ENCODE assay signal across 9 mouse cellular contexts in the genomic region with DNA sequence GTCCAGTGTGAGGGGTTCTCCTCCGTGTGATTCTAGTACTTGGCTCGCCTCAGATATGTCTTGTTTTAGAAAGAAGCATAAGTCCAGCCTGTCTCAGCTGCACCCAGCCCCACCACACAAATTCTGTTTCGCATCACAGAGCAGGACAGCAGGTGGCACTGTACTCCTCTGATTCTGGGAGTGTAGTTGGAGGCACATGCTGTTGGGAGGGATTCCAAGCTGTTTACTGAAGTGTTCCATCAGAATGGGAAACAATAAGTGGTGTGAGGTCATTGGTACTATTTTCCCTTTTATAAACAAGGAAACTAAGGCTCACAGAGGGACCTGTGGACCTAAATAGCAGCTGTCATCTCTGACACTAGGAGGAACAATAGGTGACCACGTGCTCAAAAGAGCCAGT. TPM values are rescaled to one million over a fixed set of nuclear protein-coding genes. Genes with fewer than 3 reads are reported as not detected.
DNase-seq lines count a peak whose midpoint lies in the region; ATAC-seq lines count a peak whose summit lies in the region.
"Had no signal": no experiment of that assay in that cellular context is flagged by ENCODE, and none has a peak within 500 bp of the region (broad histone marks: within the 10 kb centered on the region; RNA-seq: fewer than 3 reads in every experiment).

No protein-coding gene starts in this region.

- H3K36me3 ChIP-seq in neural tube, embryonic 12.5 days, result peaks cover 59% of the 10 kb centered on the region
- H3K36me3 ChIP-seq in neural tube, embryonic 15.5 days, result peaks cover 63% of the 10 kb centered on the region

- H3K27ac ChIP-seq in neural tube, embryonic 12.5 days, result no peak overlapping the region
- no peak overlapping the region for H3K27ac ChIP-seq in neural tube, embryonic 15.5 days (replicated peaks)

- WGBS in neural tube, embryonic 12.5 days, result 79% methylated on average over 4 of the region's 4 CpGs
- WGBS in neural tube, embryonic 15.5 days, result 77% methylated on average over 4 of the region's 4 CpGs

- no peak overlapping the region for H3K4me3 ChIP-seq in neural tube, embryonic 12.5 days
- no peak overlapping the region for H3K4me3 ChIP-seq in neural tube, embryonic 15.5 days (replicated peaks)
- H3K4me3 ChIP-seq: megakaryocyte, embryonic 14.5 days had no signal

- no peaks in the 10 kb centered on the region for H3K27me3 ChIP-seq in neural tube, embryonic 12.5 days (replicated peaks)
- no peaks in the 10 kb centered on the region for H3K27me3 ChIP-seq in neural tube, embryonic 15.5 days (replicated peaks)
- H3K27me3 ChIP-seq: megakaryocyte, embryonic 14.5 days had no signal

- H3K9me3 ChIP-seq in neural tube, embryonic 12.5 days, result no peaks in the 10 kb centered on the region
- no peaks in the 10 kb centered on the region for H3K9me3 ChIP-seq in neural tube, embryonic 15.5 days (replicated peaks)
- H3K9me3 ChIP-seq: megakaryocyte, embryonic 14.5 days had no signal

- no peak overlapping the region for H3K9ac ChIP-seq in neural tube, embryonic 12.5 days
- H3K9ac ChIP-seq in neural tube, embryonic 15.5 days (replicated peaks), result no peak overlapping the region

- DNase-seq in cerebellum, adult 8-10 months, result no peak
- peak; percentile 24 for DNase-seq in embryo, embryonic 9.5 days (ENCODE audit: extremely low spot score)
- peak; percentile 28 for DNase-seq in kidney, adult 18-20 months
- peak; percentile 55 for DNase-seq in lung, postnatal 25 days (ENCODE audit: low spot score)
- no peak for DNase-seq in spleen, postnatal 4 days (ENCODE audit: low spot score in 2 of 2)

- H3K4me2 ChIP-seq in neural tube, embryonic 12.5 days (replicated peaks), result no peak overlapping the region
- H3K4me2 ChIP-seq in neural tube, embryonic 15.5 days, result no peak overlapping the region

- ATAC-seq in cerebellum, adult (ENCODE audit: insufficient number of reproducible peaks, low FRiP score, low TSS enrichment), result peak; percentile 58; the same call in 1 of the 2 replicates
- 0 out of 2 replicates have a peak, but pooled peaks have one; percentile 21 for ATAC-seq in neural tube, embryonic 12.5 days (ENCODE audit: low FRiP score, low read depth)
- no peak; the same call in 1 of the 2 replicates for ATAC-seq in neural tube, embryonic 15.5 days (ENCODE audit: low FRiP score)

- H3K4me1 ChIP-seq in neural tube, embryonic 12.5 days, result no peaks in the 10 kb centered on the region
- no peaks in the 10 kb centered on the region for H3K4me1 ChIP-seq in neural tube, embryonic 15.5 days
- H3K4me1 ChIP-seq: megakaryocyte, embryonic 14.5 days had no signal

RNA-seq across cellular contexts. Expression of a gene that starts 18.9 kb away (rescaled TPM):
- polyA plus RNA-seq in neural tube, embryonic 12.5 days (2016; fragmentation: Nextera tagmentation; extraction: Ambion mirVana), result 29.9 and 30.6 TPM in 2 replicates
- 18.4 and 21.1 TPM in 2 replicates for polyA plus RNA-seq in neural tube, embryonic 15.5 days (2015; fragmentation: Nextera tagmentation; extraction: Ambion mirVana)

Comparison
In these comparisons a context has a peak if more than half of its experiments do, and no peak if none do; other contexts are left out.
1. DNase-seq: peak in embryo, embryonic 9.5 days (single experiment), kidney, adult 18-20 months (single experiment) and lung, postnatal 25 days (single experiment); none in cerebellum, adult 8-10 months (single experiment) and spleen, postnatal 4 days (0 of 2).